Mouse (Mus musculus) midbrain, postnatal 0 days (tissue): ENCODE data around the gene Fcor. TPM values are rescaled to one million over a fixed set of nuclear protein-coding genes. Genes with fewer than 3 reads are reported as not detected.

Experiments used
- ATAC-seq: fragments of 200-750 bp; cut with Nextera tagmentation; 2 replicates; pipeline ENCODE4 v1.8.0; 2017; ENCODE audit warnings: moderate number of reproducible peaks, mild to moderate bottlenecking, moderate TSS enrichment, moderate library complexity; ENCODE audit not compliant: low FRiP score
- DNase-seq: peaks from one replicate; pipeline ENCODE4 v3.0.0-alpha.2; 2015; ENCODE audit warnings: low spot score
- H3K27ac ChIP-seq: fragments of 300-500 bp; sonication (generic); 2 replicates; pipeline ENCODE4 v1.5.1; 2014; ENCODE audit warnings: low read depth, mild to moderate bottlenecking, low read length, mixed read lengths
- H3K27me3 ChIP-seq: fragments of 300-500 bp; sonication (generic); 2 replicates; pipeline ENCODE4 v1.6.1; 2014; ENCODE audit warnings: low read length, control low read depth, mixed read lengths; ENCODE audit not compliant: insufficient read depth
- H3K36me3 ChIP-seq: fragments of 300-500 bp; sonication (generic); 2 replicates; pipeline ENCODE4 v1.6.1; 2014; ENCODE audit warnings: low read length, control low read depth, mixed read lengths; ENCODE audit not compliant: insufficient read depth
- H3K4me1 ChIP-seq: fragments of 300-500 bp; sonication (generic); 2 replicates; pipeline ENCODE4 v1.6.1; 2014; ENCODE audit warnings: mild to moderate bottlenecking, control low read depth, antibody characterized with exemption, low read length, mixed read lengths; ENCODE audit not compliant: insufficient read depth
- H3K4me2 ChIP-seq: fragments of 300-500 bp; sonication (generic); 2 replicates; pipeline ENCODE4 v1.6.1; 2014; ENCODE audit warnings: low read depth, mild to moderate bottlenecking, low read length, mixed read lengths; ENCODE audit not compliant: poor library complexity, severe bottlenecking
- H3K4me3 ChIP-seq: fragments of 300-500 bp; sonication (generic); 2 replicates; pipeline ENCODE4 v1.5.1; 2014; ENCODE audit warnings: low read depth, mild to moderate bottlenecking, low read length, moderate library complexity
- H3K9ac ChIP-seq: fragments of 300-500 bp; sonication (generic); replicated peaks from 2 replicates; pipeline ENCODE4 v1.6.1; 2014; ENCODE audit warnings: mild to moderate bottlenecking, low read length, moderate library complexity, mixed read lengths; ENCODE audit not compliant: poor library complexity, severe bottlenecking
- H3K9me3 ChIP-seq: fragments of 300-500 bp; sonication (generic); 2 replicates; pipeline ENCODE4 v1.6.1; 2016; ENCODE audit warnings: low read length, control low read depth
- CTCF ChIP-seq: IDR thresholded peaks from 2 replicates; pipeline ENCODE4 v1.5.1; 2016; ENCODE audit warnings: antibody characterized with exemption, mild to moderate bottlenecking
- WGBS: fragments of 180-500 bp; shearing (Covaris S2); extraction: QIAGEN DNeasy Blood & Tissue Kit; methylation state at CpG from one replicate; pipeline ENCODE4 v1.1.7; 2014; 5-methylcytosine and 5-hydroxymethylcytosine counted together
- polyA plus RNA-seq: library from polyadenylated mRNA; unstranded; fragments of >200 nt; fragmentation: Nextera tagmentation; extraction: Ambion mirVana; gene quantifications from 2 replicates; pipeline ENCODE4 v1.2.1, GENCODE M21; 2015
- total RNA-seq: library from RNA; depleted of rRNA; stranded (reverse); fragments of >200 nt; gene quantifications from 2 replicates; pipeline ENCODE4 v1.2.3, GENCODE M21; 2014; rRNA removed

The Fcor gene
- total and polyA plus RNA-seq, 2 experiments from 2014 or later: 20.3 to 33.3 TPM

DNA sequence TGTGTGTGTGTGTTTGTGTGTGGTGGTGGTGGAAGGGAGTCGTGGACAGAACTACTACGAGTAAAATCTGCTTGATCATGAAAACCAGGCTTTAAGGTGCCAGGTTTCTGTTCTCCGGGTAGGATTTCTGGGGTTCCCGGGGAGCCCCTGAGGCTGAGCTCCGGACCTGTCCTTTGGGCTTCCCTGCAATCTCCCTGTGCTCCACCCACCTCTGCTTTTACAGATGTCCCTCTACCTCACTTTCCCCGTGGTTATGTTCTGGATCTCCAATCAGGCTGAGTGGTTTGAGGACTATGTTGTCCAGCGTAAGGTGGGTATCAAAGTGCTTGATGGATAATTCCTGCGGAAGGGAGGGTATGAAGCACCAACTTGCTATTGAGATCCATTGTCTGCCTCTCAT is 50.0 kb downstream of the Fcor start:
- peaks cover 6% of the 10 kb centered on the region; the same call in 1 of the 2 replicates for H3K4me1 ChIP-seq
- H3K9ac ChIP-seq: peak overlapping the region; percentile 51
- peak overlapping the region; percentile 87 for H3K4me3 ChIP-seq
- 73% methylated on average over 8 of the region's 8 CpGs for WGBS
- ATAC-seq (no peak), DNase-seq (no peak)
- peak overlapping the region; percentile 59 for H3K4me2 ChIP-seq
- no peak overlapping the region for H3K27ac ChIP-seq
- no peaks in the 10 kb centered on the region for H3K27me3 ChIP-seq
- peaks cover 5% of the 10 kb centered on the region; the same call in 1 of the 2 replicates for H3K36me3 ChIP-seq
- H3K9me3 ChIP-seq: no peaks in the 10 kb centered on the region
- no peak for TF ChIP-seq CTCF

DNA sequence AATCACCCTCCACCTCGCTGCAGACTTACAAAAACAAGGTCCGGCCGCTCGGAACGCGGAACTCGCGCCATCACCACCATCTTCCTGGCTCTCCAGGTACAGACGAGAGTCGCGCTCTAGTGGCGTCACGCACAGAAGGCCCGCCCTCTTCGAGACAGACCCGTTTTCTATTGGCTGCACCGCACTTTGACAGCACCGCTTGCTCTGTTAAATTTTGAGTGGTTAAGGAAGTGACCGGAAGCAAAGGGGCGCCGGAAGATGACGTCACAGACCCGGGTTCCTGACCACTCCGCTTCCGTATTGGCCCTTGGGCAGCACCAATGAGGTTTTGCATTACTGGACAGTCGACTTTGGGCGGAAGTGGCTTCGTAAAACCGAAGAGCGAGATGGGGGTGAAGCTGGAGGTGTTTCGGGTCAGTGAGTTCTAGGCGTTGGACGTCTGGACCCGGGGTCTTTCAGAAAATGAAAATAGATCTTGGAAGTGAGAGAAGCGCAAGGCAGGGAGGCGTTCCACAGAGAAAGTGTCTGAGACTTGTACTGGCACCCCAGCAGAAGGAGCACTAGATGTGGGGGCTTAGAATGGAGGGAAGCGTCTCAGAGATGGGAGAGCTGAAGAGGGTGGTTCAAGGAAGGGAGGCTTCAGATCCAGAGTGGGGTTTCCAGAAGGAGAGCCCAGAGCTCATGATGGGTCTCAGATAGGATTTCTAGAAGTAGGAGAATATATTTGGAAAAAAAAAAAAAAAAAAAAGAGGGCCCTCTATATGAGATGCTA is 50.8 kb downstream of the Fcor start, which contains the start of the genes Xab2 and Pet100:
TSS of gene Xab2 (minus strand) at position 118 of the 772 bp plus-strand sequence.
TSS of gene Pet100 (plus strand) at position 350 of the 772 bp plus-strand sequence.
- Histone ChIP-seq H3K4me1 (peaks cover 6% of the 10 kb centered on the region; the same call in 1 of the 2 replicates), H3K9me3 (no peaks in the 10 kb centered on the region), H3K27ac (no peak within 1 kb of the TSS), H3K9ac (peak within 1 kb of the TSS; percentile 84), H3K27me3 (no peaks in the 10 kb centered on the region), H3K36me3 (peaks cover 8% of the 10 kb centered on the region; the same call in 1 of the 2 replicates), H3K4me3 (peak within 1 kb of the TSS; percentile 87), H3K4me2 (peak within 1 kb of the TSS; percentile 86)
- WGBS: under 1% methylated on average over 37 of the region's 37 CpGs
- peak; percentile 100 for DNase-seq
- 0 out of 2 replicates have a peak, but pooled peaks have one; percentile 3 for TF ChIP-seq CTCF
- ATAC-seq: peak; percentile 96

Other genes with a start within 250 kb of the Fcor start
- 1.8 and 2.2 TPM in 2 replicates for gene Pex11g, start 204.7 kb downstream of the Fcor start, total RNA-seq
- 3.1 and 3.6 TPM in 2 replicates for gene Pex11g, start 204.7 kb downstream of the Fcor start, polyA plus RNA-seq
- gene Tex45, start 201.5 kb downstream of the Fcor start, total RNA-seq: 0.47 and 0.55 TPM in 2 replicates
- gene Tex45, start 201.5 kb downstream of the Fcor start, polyA plus RNA-seq: 0.64 and 0.68 TPM in 2 replicates
- gene Zfp358, start 179.2 kb downstream of the Fcor start, total RNA-seq: 85.5 and 106 TPM in 2 replicates
- 57.1 and 58.3 TPM in 2 replicates for gene Zfp358, start 179.2 kb downstream of the Fcor start, polyA plus RNA-seq
- 93.8 and 116 TPM in 2 replicates for gene Mcoln1, start 171.9 kb downstream of the Fcor start, total RNA-seq
- gene Mcoln1, start 171.9 kb downstream of the Fcor start, polyA plus RNA-seq: 108 and 117 TPM in 2 replicates
- 57.0 and 57.5 TPM in 2 replicates for gene Pnpla6, start 157.0 kb downstream of the Fcor start, total RNA-seq
- 35.5 and 36.8 TPM in 2 replicates for gene Pnpla6, start 157.0 kb downstream of the Fcor start, polyA plus RNA-seq
- not detected in 2 replicates for gene C330021F23Rik, start 104.4 kb downstream of the Fcor start, total RNA-seq
- 0.17 TPM in 1 of 2 replicates, not detected in the other for gene C330021F23Rik, start 104.4 kb downstream of the Fcor start, polyA plus RNA-seq
- 115 and 149 TPM in 2 replicates for gene Camsap3, start 85.1 kb downstream of the Fcor start, total RNA-seq
- gene Camsap3, start 85.1 kb downstream of the Fcor start, polyA plus RNA-seq: 44.9 and 46.2 TPM in 2 replicates
- 41.9 and 43.0 TPM in 2 replicates for gene Xab2, start 51.0 kb downstream of the Fcor start, total RNA-seq
- 31.7 and 35.9 TPM in 2 replicates for gene Xab2, start 51.0 kb downstream of the Fcor start, polyA plus RNA-seq
- 5.7 and 7.7 TPM in 2 replicates for gene Pet100, start 50.8 kb downstream of the Fcor start, total RNA-seq
- 70.9 and 71.3 TPM in 2 replicates for gene Pet100, start 50.8 kb downstream of the Fcor start, polyA plus RNA-seq
- 10.4 and 33.2 TPM in 2 replicates for gene Pcp2, start 46.8 kb downstream of the Fcor start, total RNA-seq
- 0.83 and 1.1 TPM in 2 replicates for gene Pcp2, start 46.8 kb downstream of the Fcor start, polyA plus RNA-seq
- 23.1 and 35.3 TPM in 2 replicates for gene Stxbp2, start 41.4 kb downstream of the Fcor start, total RNA-seq
- gene Stxbp2, start 41.4 kb downstream of the Fcor start, polyA plus RNA-seq: 36.1 and 44.2 TPM in 2 replicates
- not detected in 2 replicates for gene Retn, start 16.6 kb downstream of the Fcor start, total RNA-seq
- 0.42 and 0.62 TPM in 2 replicates for gene Retn, start 16.6 kb downstream of the Fcor start, polyA plus RNA-seq
- gene Mcemp1, start 6.6 kb downstream of the Fcor start, total RNA-seq: not detected in 2 replicates
- 0.23 and 0.26 TPM in 2 replicates for gene Mcemp1, start 6.6 kb downstream of the Fcor start, polyA plus RNA-seq
- 59.7 and 65.3 TPM in 2 replicates for gene Trappc5, start 3.9 kb upstream of the Fcor start, total RNA-seq
- gene Trappc5, start 3.9 kb upstream of the Fcor start, polyA plus RNA-seq: 67.0 and 68.3 TPM in 2 replicates
- gene Fcer2a, start 21.8 kb upstream of the Fcor start, total RNA-seq: not detected in 2 replicates
- gene Fcer2a, start 21.8 kb upstream of the Fcor start, polyA plus RNA-seq: 0.22 and 0.41 TPM in 2 replicates
- gene Clec4g, start 48.3 kb upstream of the Fcor start, total RNA-seq: not detected in 2 replicates
- not detected in 2 replicates for gene Clec4g, start 48.3 kb upstream of the Fcor start, polyA plus RNA-seq
- 0.11 TPM in 1 of 2 replicates, not detected in the other for gene Cd209a, start 76.6 kb upstream of the Fcor start, total RNA-seq
- gene Cd209a, start 76.6 kb upstream of the Fcor start, polyA plus RNA-seq: not detected in 2 replicates
- not detected in 2 replicates for gene Cd209e, start 181.9 kb upstream of the Fcor start, total RNA-seq
- gene Cd209e, start 181.9 kb upstream of the Fcor start, polyA plus RNA-seq: not detected in 2 replicates
- not detected in 2 replicates for gene Cd209d, start 206.2 kb upstream of the Fcor start, total RNA-seq
- gene Cd209d, start 206.2 kb upstream of the Fcor start, polyA plus RNA-seq: not detected in 2 replicates